Mouse (Mus musculus): ENCODE measurements at regions not wholly inside any gene's neighbourhood (a gene's known extent, or its start where the extent isn't known, plus 50 kb on each side); places are given as distances from the start of the nearest gene placed in this dataset.

DNA sequence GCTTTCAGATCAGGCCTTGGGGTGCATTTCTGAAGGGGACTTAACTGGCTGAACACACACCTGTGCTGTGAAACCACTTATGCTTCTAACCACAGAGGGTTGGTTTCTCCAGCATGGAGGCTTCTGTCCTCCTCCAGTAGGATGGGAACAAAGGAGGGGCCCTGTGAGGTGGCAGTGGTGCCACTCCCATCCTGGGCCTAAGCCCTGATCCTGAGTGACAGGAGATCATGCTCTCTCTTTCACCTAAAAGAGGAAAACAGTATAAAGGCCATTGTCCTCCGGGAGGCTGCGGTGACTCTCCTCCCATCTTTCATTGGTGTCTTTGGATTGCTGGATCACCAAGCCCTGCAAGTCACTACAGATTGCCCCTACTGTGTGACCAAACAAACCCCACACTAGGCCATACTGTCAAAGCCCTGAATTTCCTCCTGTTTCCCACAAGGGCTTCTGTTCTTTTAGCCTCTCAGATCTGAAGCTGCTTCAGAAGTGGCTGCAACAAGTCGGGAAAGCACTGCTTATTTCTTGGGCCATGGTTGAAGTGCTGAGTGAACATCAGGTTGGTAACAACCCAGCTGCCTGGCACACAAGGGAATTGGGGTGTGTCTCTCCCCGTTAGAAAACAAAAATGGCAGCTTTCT, 175.4 kb upstream of the Camk1g start:
- no peaks in the 10 kb centered on the region for H3K27me3 ChIP-seq
- H3K4me3 ChIP-seq (replicated peaks): no peak overlapping the region
- H3K9ac ChIP-seq: no peak overlapping the region
- no peak for ATAC-seq (ENCODE audit: low read depth)
- 46% methylated on average over 4 of the region's 4 CpGs for WGBS (ENCODE audit: insufficient replicate concordance)
- no peaks in the 10 kb centered on the region for H3K9me3 ChIP-seq (replicated peaks)
- no peaks in the 10 kb centered on the region for H3K4me1 ChIP-seq (replicated peaks)
- DNase-seq: no peak
- no peak overlapping the region for H3K27ac ChIP-seq
- H3K36me3 ChIP-seq: no peaks in the 10 kb centered on the region
- no peak overlapping the region for H3K4me2 ChIP-seq

DNA sequence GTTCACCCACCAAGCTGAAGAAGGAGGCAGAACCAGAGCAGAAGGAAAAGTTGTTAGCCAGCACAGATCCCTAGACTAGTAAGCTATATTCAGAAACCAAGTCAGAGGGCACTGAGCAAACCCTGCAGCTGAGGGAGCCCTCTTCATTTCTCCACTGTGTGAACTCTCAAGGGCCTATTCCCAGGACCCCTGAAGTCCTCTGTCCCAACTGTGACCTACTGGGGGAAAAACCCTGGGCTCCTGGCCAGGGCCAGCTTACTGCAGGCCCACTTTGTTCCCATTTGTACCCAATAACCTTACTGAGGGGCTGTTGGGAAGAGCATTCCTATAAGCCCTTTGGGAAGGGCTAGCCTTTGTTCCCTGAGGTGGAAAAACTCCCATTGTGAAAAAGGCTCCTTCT, 174.7 kb upstream of the Camk1g start:
- no peak for ATAC-seq (ENCODE audit: low read depth)
- H3K27me3 ChIP-seq: no peaks in the 10 kb centered on the region
- H3K4me1 ChIP-seq (replicated peaks): no peaks in the 10 kb centered on the region
- H3K9ac ChIP-seq: no peak overlapping the region
- H3K4me2 ChIP-seq: no peak overlapping the region
- H3K4me3 ChIP-seq (replicated peaks): no peak overlapping the region
- H3K27ac ChIP-seq: no peak overlapping the region
- no peaks in the 10 kb centered on the region for H3K36me3 ChIP-seq
- H3K9me3 ChIP-seq (replicated peaks): no peaks in the 10 kb centered on the region
- DNase-seq: no peak

DNA sequence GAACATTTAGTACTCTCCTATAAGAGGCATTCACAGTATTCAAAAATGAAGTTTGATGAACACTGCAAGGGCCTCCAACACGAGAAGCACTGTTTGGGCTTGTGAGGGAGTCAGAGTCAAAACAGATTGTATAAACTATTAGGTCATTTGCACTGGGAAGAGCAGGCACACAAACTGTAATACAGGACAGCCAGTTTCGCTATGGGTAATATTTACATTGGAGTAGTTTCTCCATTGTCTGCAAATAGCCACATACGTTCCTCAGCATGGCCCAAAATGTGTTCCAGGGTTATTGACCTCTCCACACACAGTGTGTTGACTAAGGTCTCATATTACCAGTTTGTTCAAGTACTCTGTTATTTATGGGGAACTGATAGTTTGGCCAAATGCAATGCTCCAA, 173.7 kb upstream of the Camk1g start:
- DNase-seq: no peak

DNA sequence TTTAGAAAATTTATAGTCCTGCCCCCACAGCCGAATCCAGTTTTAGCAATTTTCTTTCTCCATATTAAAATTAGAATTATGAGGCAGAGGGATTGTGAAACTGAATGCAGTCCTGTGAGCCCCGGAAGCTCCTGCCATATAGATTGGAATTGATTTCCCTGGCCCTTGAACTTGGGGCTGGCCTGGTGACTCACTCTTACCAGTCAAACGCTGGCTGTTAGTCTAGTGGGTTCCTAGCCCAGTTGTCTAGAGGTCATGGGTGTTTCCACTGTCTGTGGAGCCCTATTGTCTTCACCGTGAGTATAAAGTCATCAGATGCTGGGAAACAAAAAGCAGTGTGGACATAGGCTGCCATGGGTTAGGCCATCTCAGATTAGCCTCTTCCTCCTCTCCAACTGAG, 173.2 kb upstream of the Camk1g start:
- Histone ChIP-seq H3K9me3 (replicated peaks) (no peaks in the 10 kb centered on the region), H3K9ac (no peak overlapping the region), H3K4me3 (replicated peaks) (no peak overlapping the region), H3K27ac (no peak overlapping the region), H3K4me1 (replicated peaks) (no peaks in the 10 kb centered on the region), H3K36me3 (no peaks in the 10 kb centered on the region), H3K4me2 (no peak overlapping the region), H3K27me3 (no peaks in the 10 kb centered on the region)
- WGBS (ENCODE audit: insufficient replicate concordance): 53% methylated on average over 4 of the region's 4 CpGs
- DNase-seq (no peak), ATAC-seq (ENCODE audit: low read depth) (no peak)

More for the DNA sequence above, 173.7 kb upstream of the Camk1g start:
- Histone ChIP-seq H3K4me2 (no peak overlapping the region), H3K9me3 (replicated peaks) (no peaks in the 10 kb centered on the region), H3K27ac (no peak overlapping the region), H3K27me3 (no peaks in the 10 kb centered on the region), H3K4me1 (replicated peaks) (no peaks in the 10 kb centered on the region), H3K9ac (no peak overlapping the region), H3K36me3 (no peaks in the 10 kb centered on the region), H3K4me3 (replicated peaks) (no peak overlapping the region)
- no peak for ATAC-seq (ENCODE audit: low read depth)
- 43% methylated on average over 3 of the region's 3 CpGs for WGBS (ENCODE audit: insufficient replicate concordance)

DNA sequence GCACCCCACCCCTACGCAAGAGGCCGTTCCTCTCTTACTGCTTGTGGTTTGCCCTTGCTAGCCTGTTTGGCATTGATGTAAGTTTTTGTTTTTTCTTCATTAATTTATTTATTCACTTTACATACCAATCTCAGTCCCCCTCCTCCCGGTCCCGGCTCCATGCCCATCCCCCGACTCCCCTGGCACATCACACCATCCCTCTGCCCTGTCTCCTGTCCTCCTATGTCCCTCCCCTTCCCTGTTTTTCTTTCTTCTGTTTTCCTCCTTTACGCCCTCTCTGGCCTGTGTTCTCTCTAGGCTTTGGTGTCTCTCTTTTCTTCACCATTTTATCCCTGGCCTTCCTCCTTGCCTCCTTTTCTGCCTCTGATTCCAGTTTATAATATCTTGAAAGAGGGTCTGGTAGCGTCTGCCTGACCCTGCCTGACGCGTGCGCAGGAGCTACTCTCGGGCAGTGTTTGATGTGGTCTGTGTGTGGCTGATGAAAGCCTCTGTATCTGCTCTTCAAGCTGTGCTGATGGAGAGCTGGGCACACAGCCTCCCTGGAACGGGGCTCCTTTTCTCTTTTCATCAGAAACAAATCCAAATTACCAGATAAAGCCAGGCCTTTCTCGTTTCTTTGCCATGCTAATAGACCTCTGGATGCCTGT, 172.0 kb upstream of the Camk1g start:
- no peak for DNase-seq
- ATAC-seq (ENCODE audit: low read depth): no peak
- Histone ChIP-seq H3K4me2 (no peak overlapping the region), H3K9me3 (replicated peaks) (no peaks in the 10 kb centered on the region), H3K9ac (no peak overlapping the region), H3K36me3 (no peaks in the 10 kb centered on the region), H3K4me3 (replicated peaks) (no peak overlapping the region), H3K27me3 (no peaks in the 10 kb centered on the region), H3K4me1 (replicated peaks) (no peaks in the 10 kb centered on the region), H3K27ac (no peak overlapping the region)
- 41% methylated on average over 13 of the region's 13 CpGs for WGBS (ENCODE audit: insufficient replicate concordance)

DNA sequence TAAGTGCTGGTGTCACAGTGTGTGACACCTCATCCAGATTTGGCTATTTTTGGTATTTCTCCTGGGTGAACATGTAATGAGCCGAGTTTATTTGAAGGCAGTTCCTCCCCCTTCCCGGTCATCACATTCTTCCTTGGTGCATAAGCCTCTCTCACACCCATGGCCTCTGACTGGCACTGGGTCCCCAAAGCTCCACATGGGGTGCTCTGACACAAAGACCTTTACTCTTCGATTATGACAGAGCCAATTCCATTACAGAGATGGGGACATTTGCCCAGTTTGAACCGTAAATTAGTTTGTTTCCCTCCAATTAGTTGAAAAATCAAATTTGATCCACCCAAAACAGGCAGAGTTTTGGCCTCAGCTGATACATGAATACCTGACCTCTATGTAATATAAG, 171.2 kb upstream of the Camk1g start:
- H3K9me3 ChIP-seq (replicated peaks): no peaks in the 10 kb centered on the region
- no peak overlapping the region for H3K9ac ChIP-seq
- ATAC-seq (ENCODE audit: low read depth): no peak
- H3K27ac ChIP-seq: no peak overlapping the region
- H3K4me3 ChIP-seq (replicated peaks): no peak overlapping the region
- no peak for DNase-seq
- 64% methylated on average over 4 of the region's 4 CpGs for WGBS (ENCODE audit: insufficient replicate concordance)
- no peaks in the 10 kb centered on the region for H3K4me1 ChIP-seq (replicated peaks)
- H3K27me3 ChIP-seq: no peaks in the 10 kb centered on the region
- H3K4me2 ChIP-seq: no peak overlapping the region
- H3K36me3 ChIP-seq: no peaks in the 10 kb centered on the region

DNA sequence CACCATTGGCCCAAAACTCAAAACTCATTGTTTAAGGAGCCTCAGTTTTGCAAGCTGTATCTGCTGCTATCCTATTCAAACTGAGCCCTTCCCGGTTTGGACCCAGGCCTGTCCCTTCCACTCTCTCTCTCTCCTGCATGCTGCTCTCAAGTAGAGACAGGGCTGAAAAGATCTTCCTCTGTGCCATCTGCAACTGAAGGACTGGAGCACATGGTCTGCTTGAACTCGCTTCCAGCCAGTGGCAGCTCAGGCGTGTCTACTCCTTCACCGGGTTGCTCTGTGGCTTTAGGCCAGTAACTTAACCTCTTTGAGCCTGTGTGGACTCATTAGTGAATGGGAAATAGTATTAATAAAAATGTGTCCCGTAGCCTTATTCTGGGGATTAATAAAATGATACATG, 170.4 kb upstream of the Camk1g start:
- ATAC-seq (ENCODE audit: low read depth) (no peak), DNase-seq (no peak)
- no peaks in the 10 kb centered on the region for H3K36me3 ChIP-seq
- H3K27ac ChIP-seq: no peak overlapping the region
- no peaks in the 10 kb centered on the region for H3K4me1 ChIP-seq (replicated peaks)
- no peaks in the 10 kb centered on the region for H3K27me3 ChIP-seq
- H3K9ac ChIP-seq: no peak overlapping the region
- 69% methylated on average over 5 of the region's 5 CpGs for WGBS (ENCODE audit: insufficient replicate concordance)
- H3K4me2 ChIP-seq: no peak overlapping the region
- no peak overlapping the region for H3K4me3 ChIP-seq (replicated peaks)
- no peaks in the 10 kb centered on the region for H3K9me3 ChIP-seq (replicated peaks)

DNA sequence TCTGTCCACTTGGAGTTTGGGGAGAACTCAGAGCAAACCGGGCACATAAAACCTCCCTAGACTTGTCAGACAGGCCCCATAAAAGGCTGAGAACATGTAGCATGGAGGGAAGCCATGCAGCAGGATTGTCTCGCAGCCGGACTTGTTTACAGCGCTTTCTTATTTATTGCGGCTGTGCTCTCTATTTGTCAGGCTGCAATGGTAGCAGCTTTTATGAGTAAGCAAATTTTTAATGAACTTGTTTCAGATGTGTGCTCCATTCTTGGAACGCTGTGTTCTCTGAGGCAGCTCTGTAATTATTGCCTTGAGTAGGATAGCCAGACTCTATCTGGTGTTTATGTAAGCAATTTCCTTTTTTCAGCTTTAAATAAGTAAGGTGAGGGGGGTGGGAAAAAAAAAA, 169.2 kb upstream of the Camk1g start:
- Histone ChIP-seq H3K27me3 (no peaks in the 10 kb centered on the region), H3K27ac (no peak overlapping the region)

DNA sequence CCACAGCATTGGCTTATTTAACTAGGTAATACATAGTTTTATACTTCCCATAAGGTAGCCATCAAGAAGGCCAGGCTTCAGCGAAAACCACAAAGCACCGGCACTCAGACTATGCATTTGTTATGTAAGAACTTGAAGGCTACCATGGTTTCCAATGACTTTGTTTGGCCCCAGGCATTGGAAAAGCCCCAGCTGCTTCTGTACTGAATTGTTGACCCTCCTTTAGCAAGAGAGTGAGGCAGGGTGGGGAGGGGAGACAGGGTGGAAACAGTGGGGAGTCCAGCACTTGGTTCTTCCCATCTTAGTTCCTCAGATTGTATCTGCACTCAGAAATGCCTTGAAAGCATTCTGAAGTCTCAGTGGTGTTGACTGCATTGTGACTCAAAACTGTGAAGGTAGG, 168.3 kb upstream of the Camk1g start:
- WGBS (ENCODE audit: insufficient replicate concordance): 55% methylated on average over 2 of the region's 2 CpGs
- no peak for ATAC-seq (ENCODE audit: low read depth)
- no peak overlapping the region for H3K4me3 ChIP-seq (replicated peaks)
- DNase-seq: no peak
- H3K27me3 ChIP-seq: no peaks in the 10 kb centered on the region
- H3K4me1 ChIP-seq (replicated peaks): no peaks in the 10 kb centered on the region
- no peak overlapping the region for H3K27ac ChIP-seq
- H3K9me3 ChIP-seq (replicated peaks): no peaks in the 10 kb centered on the region
- no peak overlapping the region for H3K4me2 ChIP-seq
- no peaks in the 10 kb centered on the region for H3K36me3 ChIP-seq
- no peak overlapping the region for H3K9ac ChIP-seq

More for the DNA sequence above, 169.2 kb upstream of the Camk1g start:
- Histone ChIP-seq H3K36me3 (no peaks in the 10 kb centered on the region), H3K4me3 (replicated peaks) (no peak overlapping the region), H3K9ac (no peak overlapping the region), H3K9me3 (replicated peaks) (no peaks in the 10 kb centered on the region), H3K4me1 (replicated peaks) (no peaks in the 10 kb centered on the region), H3K4me2 (no peak overlapping the region)
- WGBS (ENCODE audit: insufficient replicate concordance): 74% methylated on average over 6 of the region's 6 CpGs
- DNase-seq (no peak), ATAC-seq (ENCODE audit: low read depth) (no peak)

DNA sequence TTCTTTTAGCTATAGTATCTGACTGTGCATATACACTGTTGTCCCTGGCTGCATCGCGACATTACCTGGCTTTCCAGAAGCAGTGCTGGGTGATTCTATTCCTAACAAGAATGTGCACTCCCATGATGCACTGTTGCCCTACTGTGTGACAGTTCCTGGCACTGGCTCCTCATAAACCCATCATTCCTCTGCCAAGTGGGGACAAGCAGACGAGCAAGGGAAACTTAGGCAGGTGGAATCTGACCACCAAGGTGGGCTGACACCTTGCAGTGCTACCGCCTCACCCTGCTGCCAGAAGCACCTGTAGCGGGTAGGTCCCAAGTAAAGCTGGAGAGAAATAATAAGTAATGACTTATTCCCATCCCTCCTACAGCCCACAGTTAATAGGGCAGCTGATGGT, 167.5 kb upstream of the Camk1g start:
- Histone ChIP-seq H3K4me1 (replicated peaks) (no peaks in the 10 kb centered on the region), H3K27ac (no peak overlapping the region), H3K4me2 (no peak overlapping the region), H3K36me3 (no peaks in the 10 kb centered on the region), H3K4me3 (replicated peaks) (no peak overlapping the region), H3K27me3 (no peaks in the 10 kb centered on the region), H3K9me3 (replicated peaks) (no peaks in the 10 kb centered on the region), H3K9ac (no peak overlapping the region)
- WGBS (ENCODE audit: insufficient replicate concordance): 69% methylated on average over 5 of the region's 5 CpGs
- DNase-seq: no peak
- no peak for ATAC-seq (ENCODE audit: low read depth)

DNA sequence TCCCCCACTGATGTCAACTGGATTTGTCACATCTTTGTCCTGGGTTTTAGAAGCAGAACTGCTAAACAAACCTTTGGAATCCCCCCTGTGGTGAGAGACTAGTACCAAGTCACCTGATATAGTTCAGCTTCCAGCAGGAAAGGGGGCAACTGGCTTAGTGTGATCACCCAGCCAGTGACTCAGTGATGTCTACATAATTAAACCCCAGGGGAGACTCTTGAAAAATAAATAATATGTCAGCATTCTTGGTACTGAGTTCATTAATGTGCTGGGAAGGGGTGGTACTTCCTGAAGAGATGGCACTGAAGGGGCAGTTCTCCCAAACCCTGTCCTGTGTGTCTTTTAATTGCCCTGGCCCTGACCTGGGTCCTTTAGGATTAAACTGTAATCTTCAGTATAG, 166.5 kb upstream of the Camk1g start:
- no peak overlapping the region for H3K9ac ChIP-seq
- no peaks in the 10 kb centered on the region for H3K4me1 ChIP-seq (replicated peaks)
- no peaks in the 10 kb centered on the region for H3K27me3 ChIP-seq
- H3K9me3 ChIP-seq (replicated peaks): no peaks in the 10 kb centered on the region
- no peaks in the 10 kb centered on the region for H3K36me3 ChIP-seq
- ATAC-seq (ENCODE audit: low read depth): no peak
- H3K27ac ChIP-seq: no peak overlapping the region
- no peak overlapping the region for H3K4me2 ChIP-seq
- H3K4me3 ChIP-seq (replicated peaks): no peak overlapping the region
- no peak for DNase-seq

DNA sequence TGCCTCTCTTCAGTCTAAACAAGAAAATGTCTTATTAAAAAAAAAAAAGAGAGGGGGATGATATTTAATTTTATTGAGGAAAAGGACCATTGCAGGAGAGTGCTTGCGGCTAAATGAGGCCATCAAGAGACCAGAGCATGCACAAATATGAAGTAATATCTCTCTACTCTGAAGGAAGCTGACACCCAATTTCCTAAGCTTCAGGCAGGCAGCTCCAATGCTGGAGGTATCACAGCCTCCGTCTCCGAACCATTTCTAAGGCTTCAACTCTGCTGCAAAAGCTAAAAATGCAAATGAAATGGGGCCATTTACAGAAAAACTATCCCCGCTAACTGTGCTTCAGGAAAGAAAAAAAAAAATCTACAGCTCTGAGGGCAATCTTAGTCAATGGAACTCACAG, 164.4 kb upstream of the Camk1g start:
- no peak overlapping the region for H3K9ac ChIP-seq
- H3K4me2 ChIP-seq: no peak overlapping the region
- H3K4me3 ChIP-seq (replicated peaks): no peak overlapping the region
- DNase-seq (no peak), ATAC-seq (ENCODE audit: low read depth) (no peak)
- no peaks in the 10 kb centered on the region for H3K9me3 ChIP-seq (replicated peaks)
- H3K4me1 ChIP-seq (replicated peaks): no peaks in the 10 kb centered on the region
- H3K27me3 ChIP-seq: no peaks in the 10 kb centered on the region
- no peaks in the 10 kb centered on the region for H3K36me3 ChIP-seq
- no peak overlapping the region for H3K27ac ChIP-seq
- WGBS (ENCODE audit: insufficient replicate concordance): 70% methylated on average over 4 of the region's 4 CpGs
